Mouse (Mus musculus) skeletal muscle tissue, adult 2 months (tissue): ENCODE measurements at regions not wholly inside any gene's neighbourhood (a gene's known extent, or its start where the extent isn't known, plus 50 kb on each side); places are given as distances from the start of the nearest gene placed in this dataset.

Experiments
- DNase-seq: peaks from one replicate; pipeline ENCODE4 v3.0.0-alpha.2; 2012; ENCODE audit warnings: low read depth, low spot score

DNA sequence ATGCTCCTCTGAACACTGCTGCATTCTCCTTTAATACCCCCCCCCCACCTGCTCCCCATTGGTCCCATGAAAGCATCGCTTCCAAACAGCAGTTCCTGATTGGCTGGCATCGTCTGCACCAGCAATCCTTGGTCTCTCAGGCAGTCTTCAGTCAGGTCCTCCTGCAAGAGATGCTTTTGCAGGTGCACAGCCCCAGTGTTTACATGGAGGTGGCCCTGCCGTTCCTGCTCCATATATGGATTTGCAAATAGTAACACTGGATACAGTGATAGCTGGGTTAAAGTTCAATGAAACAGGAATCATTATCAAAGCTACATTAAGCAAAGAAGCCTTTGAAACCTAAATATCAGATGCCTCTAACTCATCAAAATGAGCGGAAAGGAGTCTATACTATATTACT is 170.1 kb upstream of the Fat1 start:
- no peak for DNase-seq

DNA sequence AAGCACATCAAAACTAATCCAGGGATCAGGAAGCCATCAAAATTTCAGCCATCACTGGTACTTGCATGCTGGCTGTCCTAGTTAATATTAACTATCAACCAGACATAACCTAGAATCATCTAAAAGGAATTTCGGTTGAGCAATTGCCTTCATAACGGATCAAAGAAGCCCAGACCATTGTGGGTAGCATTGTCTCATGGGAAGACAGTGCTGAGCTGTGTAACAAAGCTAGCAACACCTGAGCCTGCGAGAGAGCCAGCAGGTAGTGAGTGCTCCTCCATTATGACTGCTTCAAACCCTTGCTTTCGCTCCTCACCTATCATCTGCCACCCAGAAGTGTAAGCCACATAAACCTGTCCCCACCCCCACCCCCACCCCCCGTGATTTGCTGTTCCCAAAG is 169.6 kb upstream of the Fat1 start:
- DNase-seq = no peak

DNA sequence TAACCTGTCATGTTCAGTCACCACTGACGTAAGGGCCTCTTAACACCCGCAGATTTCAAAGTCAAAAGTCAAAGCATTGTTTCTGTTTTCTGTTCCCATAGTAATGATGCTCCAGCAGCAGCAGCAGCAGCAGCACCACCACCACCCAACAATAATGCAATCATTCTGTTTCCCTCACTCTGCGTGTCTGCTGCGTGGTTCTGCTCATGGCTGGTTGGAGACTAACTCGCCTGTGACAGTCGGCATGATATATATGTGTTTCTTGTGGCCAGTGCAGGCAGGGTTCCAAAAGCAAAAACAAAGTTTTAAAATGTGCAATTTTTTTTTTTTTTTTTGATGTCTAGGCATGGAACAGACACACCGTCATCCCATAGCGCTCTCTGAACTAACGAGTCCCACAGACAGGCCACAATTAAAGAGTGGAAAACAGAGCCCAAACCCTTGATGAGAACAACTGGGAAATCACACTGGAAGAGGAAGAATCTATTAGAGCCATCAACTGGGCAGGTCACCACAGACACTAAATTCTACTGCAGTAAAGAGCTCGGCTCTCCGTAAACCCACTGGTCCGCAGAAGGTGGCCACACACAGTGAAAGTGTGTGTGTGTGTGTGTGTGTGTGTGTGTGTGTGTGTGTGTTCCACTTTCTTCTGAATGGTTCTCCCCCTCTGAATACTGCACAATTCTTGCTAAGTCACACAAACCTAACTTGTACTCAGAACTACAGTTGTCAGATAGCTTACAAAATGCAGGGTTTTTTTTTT is 169.0 kb upstream of the Fat1 start:
- DNase-seq = no peak

DNA sequence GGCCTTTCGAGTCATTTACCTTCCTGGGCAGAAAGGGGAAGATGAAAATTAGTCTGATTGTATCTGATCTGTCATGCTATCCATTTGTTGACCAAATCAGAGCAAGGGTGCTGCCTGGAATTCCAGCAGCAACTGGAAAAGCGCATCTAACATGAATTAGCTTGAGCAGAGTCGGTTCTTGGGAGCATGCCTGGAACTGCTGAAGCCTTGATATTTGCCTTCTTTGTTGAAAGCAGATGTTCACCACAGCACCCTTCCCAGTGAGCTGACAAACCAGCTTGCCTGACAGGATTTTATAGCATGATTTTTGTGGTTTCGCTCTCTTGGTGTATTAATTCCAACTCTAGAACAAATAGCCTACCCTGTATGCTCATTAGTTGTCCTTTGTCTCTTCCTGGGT is 168.0 kb upstream of the Fat1 start:
- DNase-seq = no peak

DNA sequence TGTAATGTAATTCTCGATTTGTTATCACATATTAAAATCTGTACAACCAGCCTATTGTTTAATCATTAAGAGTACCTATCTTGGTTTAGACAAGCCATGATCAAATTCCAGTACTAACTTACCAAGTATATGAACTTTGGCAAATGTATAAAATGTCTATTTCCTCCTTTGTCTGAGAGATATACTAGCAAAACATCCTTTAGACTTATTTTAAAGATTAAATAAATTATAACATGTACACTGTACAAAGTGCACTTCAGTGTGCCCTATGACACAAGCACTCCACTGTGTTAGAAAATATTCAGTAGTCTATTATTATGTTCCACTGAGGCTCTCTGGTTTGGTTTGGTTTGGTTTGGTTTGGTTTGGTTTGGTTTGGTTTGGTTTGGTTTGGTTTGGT is 156.0 kb upstream of the Fat1 start:
- DNase-seq = no peak

DNA sequence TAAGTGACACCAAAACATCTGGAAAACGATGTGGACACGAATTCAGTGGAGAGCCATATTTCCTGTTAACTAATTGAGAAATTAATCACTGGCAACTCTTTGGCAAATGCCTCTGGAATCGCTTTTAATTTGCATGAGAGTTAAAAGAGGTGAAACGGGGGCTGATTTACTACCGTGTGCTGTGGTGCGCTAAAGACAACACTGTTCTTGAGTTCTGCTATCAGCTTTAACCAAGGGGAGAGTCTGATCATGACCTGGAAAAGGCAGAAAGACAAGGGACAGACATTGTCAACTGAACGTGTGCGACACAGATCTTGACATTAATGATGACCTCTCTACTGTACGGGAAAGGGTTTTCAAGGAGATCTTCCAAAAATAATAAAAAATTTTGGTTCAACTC is 152.8 kb upstream of the Fat1 start:
- DNase-seq = no peak

DNA sequence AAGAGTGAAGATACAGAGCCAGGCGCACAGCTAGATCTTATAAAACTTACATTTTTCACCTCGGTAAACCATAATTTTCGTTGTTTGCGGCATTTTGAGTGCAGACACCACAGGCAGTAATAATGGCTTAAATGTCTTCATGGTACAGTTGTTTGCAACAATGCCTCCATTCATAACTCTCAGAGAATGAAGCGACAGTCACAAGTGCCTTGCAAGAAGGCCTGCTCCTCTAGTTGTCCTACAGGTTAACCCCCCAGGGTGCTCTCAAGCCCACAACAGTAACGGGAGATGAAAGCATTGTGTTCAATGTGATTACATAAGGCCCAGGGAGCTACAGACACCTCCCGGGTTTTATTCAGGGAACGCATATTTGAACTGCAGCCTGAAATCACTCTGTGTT is 150.1 kb upstream of the Fat1 start:
- no peak for DNase-seq

DNA sequence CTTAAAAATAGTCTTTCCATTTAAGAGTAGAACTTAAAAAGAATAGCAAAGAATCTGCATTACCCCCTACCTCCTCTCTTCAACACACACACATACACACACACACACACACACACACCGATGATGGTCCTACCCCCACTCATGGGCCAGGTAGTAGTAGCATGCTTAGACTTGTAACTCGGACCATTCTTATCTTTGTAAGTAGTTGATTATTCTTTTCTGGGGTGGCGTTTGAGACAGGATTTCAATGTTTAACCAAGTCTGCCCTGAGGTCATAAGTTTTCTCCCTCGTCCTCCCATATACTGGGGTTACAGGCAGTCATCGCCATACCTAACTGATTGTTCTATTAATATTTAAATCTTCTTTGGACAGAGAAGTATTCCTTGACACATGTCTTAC is 148.5 kb upstream of the Fat1 start:
- no peak for DNase-seq

DNA sequence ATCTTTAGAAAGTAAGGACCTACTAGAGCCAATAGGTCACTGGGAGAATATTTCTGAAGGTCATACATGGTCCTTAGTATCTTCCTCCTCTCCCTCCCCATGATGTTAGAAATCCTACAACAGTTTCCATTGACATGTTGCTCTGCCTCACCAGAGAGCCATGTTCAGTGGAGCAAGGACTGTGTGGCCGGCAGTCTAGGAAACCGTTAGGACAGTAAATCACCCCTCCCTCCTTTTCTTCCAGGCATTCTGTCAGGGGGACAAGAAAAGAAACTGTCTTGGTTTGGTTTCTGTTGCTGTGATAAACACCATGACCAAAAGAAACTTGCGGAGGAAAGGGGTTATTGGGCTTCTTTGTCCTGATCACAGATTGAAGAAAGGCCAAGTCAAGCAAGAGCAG is 147.0 kb upstream of the Fat1 start:
- DNase-seq = no peak

DNA sequence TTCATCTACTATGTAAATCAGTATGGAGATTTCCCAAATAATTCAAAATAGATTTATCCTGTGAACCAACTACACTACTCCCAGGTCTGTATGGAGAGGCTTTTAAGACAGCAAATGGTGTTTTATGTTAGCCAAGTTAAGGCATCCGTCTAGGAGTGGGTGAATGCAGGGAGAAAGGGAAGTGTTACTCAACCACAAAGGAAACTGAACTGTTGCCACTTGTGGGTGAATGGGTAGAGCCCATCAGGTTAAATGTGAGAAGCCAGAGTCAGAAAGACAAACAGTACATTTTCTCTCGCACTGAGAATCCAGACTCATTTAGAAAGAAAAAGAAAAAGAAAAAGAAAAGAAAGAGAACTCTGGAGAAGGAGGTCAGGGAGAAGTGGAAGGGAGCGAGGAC is 135.7 kb upstream of the Fat1 start:
- DNase-seq = no peak

DNA sequence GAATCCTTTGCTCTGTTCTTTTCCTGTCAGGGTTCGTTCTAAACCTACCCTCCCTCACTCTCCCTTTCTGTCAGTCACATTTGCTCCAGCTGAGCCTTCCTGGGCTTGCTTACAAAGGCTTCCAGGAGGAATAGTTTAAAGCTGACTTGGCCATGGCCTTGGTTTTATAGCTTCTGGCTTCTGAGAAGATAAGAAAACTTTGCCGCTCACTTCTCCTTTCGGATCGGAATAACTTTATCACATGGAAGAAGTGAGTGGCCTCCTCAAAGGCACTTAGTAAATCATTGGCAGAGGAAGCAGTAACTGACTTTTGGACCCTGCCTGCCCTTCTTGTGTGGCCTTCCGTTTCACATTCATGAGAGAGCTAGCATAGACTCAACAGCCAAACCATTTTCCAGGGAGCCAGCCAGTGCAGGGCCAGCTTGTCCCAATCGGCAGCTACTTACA is 134.4 kb upstream of the Fat1 start:
- DNase-seq = peak; percentile 9

DNA sequence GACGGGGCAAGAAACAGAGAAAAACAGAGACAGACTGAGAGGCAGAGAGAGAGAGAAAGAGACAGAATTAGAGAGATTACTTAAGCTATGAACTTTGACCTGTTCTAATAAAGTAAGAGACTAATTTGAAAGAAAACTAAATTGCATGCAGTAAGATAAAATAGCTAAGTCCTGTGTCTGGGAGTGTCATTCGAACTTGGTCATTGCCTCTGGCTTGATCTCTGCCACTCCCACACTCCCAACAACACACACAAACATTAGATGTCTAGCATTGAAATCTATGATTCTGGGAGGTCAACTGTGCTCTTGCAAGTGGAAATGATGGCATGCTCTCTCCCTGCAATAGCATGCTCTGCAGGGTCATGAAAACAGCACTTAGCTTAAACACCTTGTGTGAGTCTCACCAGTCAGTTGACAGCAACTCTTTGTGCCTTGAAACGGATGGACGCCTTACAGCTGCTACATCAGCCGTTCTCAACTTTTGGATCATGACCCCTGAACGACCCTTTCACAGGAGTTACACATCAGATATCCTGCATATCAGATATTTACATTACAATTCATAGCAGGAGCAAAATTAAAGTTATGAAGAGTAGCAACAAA is 133.5 kb upstream of the Fat1 start:
- DNase-seq = no peak

DNA sequence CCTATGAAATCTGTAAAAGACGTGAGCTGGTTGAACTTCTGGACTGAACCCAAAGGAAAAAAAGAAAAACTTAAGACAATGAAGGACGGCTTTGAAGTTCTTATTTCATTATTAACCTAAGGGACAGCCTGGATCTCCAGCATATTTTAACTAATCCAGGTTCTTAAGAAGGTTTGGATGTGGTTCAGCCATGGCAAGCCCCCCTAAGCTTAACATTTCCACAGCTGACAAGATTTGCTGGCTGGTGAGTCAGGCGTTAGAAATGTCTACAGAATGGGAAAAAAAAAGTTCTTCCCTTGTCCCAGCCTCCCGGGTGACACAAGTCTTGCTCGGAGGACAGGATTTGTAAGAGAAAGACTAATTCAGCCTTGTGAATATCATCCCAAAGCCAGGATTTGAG is 132.9 kb upstream of the Fat1 start:
- DNase-seq = no peak

DNA sequence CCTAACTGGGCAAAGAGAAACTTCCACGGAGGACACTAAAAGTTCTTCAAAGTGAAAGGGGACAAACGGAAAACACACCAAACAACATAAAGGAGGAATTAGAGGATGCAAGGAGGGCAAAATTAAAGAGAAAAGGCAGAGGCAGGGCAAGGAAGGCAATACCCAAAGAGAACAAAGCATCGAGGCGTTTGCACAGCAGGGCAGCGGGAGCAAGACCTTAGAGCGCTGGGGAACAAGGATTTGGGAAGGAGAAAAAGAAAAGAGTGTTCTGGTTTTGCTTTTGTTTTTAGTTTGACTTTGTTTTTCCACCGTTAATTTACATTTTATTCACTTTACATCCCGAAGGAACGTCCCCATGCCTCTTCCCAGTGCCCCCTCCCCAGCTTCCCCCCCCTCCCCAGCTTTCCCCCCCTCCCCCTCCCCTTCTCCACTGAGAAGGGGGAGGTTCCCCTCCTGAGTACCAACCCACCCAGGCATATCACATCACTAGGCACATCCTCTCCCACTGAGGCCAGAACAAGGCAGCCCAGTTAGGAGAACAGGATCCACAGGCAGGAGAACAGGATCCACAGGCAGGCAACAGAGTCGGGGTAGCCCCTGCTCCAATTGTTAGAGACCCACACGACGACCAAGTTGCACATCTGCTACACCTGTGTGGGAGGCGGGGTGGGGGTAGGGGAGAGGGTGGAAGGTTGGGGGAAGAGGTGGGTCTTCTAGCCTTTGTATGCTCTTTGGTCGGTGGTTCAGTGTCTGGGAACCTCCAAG is 130.7 kb upstream of the Fat1 start:
- no peak for DNase-seq

DNA sequence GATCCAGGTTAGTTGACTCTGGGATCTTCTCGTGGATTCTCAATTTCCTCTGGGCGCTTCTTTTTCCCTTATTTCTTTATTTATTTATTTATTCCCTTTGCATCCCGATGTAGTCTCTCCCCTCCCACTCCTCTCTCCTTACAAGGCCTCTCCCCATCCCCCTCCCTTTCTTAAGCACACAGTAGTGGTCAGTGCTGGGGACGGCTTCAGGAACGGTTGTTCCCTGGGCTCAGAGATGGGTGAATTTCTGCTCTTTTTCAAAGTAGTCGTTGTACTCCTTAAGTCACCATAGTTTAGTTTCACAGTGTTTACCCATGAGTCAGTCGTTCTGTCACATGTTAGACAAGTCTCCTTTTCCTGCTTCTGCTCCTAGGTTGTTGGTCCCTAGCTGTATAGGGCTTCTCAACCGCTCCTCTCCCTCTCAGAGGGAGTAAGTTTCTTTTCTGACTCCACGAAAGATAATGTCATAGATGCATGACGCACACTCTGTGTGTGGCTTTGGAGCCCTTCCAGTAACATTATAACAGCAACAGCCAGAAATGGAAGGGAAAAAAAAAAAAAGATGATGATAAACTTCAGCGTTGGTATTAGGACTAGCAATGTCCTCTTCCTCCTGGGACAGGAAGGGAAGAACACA is 129.9 kb upstream of the Fat1 start:
- no peak for DNase-seq

DNA sequence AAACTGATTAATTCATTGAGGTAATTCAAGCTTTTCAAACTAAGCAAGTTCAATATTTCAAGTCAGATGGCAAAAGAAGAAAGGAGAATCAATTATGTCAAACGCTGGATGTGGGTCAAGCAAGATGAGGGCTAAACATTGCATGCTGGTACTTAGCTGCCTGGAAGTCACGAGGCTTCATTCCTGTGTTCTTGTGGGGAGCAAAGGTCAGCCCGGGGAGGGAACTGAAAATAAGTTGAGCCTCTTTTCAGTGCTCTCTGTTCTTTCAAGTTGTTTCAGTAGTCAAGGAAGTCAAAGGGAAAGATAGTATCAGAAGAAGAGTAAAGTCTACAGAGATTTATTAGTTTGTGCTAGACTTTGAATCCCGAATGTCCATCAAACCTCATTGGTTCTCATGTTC is 122.9 kb upstream of the Fat1 start:
- DNase-seq = no peak

DNA sequence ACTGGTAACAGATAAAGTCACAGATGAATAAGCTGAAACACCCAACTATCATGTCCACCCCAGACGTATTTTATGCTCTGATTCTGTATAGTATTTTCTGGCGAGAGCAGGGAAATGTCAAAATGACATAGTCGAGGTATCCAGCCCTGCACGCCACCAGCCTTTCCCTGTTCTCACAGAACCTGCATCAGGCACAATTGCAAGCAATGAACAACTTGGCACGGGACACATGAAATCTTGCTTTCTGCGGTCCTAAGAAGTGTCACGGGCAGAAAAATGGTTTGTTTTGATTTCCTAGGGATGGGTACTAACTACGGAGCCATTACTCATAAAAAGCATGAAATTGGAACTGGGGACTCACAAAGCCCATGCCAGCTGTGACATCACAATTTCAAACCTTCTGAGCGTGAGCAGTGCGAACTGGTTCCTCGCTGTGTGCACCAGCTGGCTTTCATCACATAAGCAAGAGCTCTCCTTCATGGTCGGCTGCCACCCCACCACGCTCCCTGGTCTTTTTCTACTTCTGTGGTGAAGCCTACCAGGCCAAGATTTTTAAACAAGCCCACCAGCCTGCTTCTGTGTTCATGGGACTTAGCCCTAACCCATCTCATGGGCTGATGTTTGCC is 117.6 kb upstream of the Fat1 start:
- DNase-seq = no peak

DNA sequence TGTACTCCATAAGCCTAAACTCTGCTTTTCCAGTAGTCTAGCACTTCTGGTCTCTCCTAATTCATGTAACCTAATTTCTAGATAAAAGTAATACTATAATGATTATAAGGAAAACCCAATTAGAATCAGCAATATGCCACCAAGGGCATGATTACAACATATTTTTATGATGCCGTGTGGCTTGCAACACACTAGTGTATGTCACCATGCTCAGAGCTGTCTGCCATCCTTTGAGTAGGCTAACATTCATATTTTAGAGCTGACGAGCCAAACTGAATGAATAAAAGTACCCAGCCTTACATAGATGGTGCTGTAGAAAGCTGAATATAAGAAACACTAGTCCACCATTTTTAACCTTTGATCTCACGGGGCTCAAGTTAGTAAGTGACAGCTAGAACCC is 116.0 kb upstream of the Fat1 start:
- DNase-seq = no peak

DNA sequence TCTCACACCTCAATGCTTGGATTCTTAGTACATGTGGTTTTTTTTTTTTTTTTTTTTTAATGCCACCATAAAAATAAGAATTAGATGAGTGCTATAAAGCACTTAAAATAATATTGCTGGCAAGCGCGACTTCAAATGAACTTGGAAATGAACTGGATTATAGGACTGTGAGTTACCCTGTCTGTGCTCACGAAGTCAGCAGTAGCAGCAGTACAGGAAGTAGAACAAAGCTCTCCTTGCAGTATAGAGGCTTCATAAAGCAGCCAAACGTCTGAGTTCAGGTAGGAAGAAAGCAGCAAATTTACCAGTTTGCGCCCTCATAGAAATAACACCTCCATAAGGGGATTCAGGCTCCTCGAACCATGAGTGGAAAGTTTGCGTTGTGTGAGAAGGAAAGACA is 115.6 kb upstream of the Fat1 start:
- DNase-seq = no peak

DNA sequence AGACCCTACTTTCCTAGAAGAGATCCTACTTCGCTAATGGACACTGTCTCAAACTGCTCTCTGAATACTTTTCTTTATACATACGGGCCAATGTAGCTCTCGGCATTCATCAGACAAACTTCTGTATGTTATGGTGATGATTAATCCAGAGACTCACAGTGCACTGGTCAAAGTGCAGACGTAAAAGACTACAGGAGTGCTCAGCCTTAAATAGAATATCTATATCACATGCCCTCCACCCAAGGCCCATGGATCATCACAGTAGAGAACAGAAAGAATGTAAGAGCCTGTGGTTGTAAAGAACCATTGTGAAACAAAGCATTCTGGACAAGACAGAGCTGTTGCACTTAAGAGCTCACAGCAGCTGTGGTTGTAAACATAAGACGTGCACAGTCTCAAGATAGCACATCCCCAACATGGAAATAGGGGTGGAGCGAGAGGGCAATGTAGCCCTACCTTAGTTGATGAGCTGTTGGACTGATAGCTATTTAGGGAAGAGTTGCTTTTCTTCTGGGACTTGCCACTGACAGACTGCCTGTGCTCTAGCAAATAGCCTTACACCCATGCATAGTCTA is 110.0 kb upstream of the Fat1 start:
- no peak for DNase-seq

DNA sequence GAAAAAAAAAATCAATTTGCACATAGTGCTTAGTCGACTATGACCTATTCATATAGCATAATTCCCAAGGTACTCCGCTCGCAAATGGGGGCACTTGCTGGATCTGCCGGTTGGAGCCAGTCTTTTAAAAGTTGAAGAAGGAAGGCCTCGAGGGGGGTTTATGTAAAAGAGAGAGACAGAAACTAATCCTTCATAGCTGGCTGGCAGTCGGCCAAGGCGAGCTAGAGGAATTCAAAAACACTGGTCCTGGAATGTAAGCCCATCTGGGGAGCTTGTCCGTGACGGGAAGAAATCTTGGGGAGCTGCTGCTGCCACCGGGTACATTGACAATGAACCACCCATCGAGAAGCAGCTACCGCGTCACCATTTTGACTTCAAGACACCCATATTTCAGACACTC is 108.3 kb upstream of the Fat1 start:
- DNase-seq = peak; percentile 14

DNA sequence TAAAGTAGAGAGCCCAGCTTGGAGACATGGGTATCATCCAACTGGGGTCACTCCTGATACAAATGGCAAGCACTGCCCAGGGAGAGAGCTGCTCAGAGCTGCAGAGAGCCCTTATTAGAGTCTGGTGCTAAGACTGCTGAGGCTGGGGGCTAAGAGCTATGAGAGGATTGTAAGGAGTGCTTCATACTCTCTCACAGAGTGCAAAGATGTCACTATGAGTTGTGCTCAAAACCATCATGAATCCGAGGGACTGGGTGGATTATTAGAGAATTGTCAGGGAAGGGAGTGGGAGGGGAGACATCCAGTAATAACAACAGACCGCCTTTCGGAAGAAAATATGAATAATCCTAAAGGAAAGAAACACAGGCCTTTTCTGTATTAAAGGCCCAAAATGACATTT is 107.2 kb upstream of the Fat1 start:
- DNase-seq = no peak
